Mouse (Mus musculus) forebrain, embryonic 15.5 days (tissue): ENCODE results near the gene E2f8. TPM values are rescaled to one million over a fixed set of nuclear protein-coding genes. Genes with fewer than 3 reads are reported as not detected.

ENCODE experiments used
- ATAC-seq: fragments of 200-750 bp; cut with Nextera tagmentation; replicated peaks from 2 replicates; pipeline ENCODE4 v1.8.0; 2017; ENCODE audit warnings: mild to moderate bottlenecking, moderate TSS enrichment, moderate library complexity
- H3K27ac ChIP-seq: fragments of 300-500 bp; sonication (generic); replicated peaks from 2 replicates; pipeline ENCODE4 v1.5.1; 2015; ENCODE audit warnings: mild to moderate bottlenecking, inconsistent platforms
- H3K27me3 ChIP-seq: fragments of 300-500 bp; sonication (generic); 2 replicates; pipeline ENCODE4 v1.6.1; 2015; ENCODE audit warnings: inconsistent platforms
- H3K36me3 ChIP-seq: fragments of 300-500 bp; sonication (generic); 2 replicates; pipeline ENCODE4 v1.6.1; 2015; ENCODE audit warnings: mild to moderate bottlenecking, inconsistent platforms
- H3K4me1 ChIP-seq: fragments of 300-500 bp; sonication (generic); 2 replicates; pipeline ENCODE4 v1.6.1; 2015; ENCODE audit warnings: inconsistent platforms
- H3K4me2 ChIP-seq: fragments of 300-500 bp; sonication (generic); replicated peaks from 2 replicates; pipeline ENCODE4 v1.6.1; 2015; ENCODE audit warnings: mild to moderate bottlenecking, inconsistent platforms
- H3K4me3 ChIP-seq: fragments of 300-500 bp; sonication (generic); 2 replicates; pipeline ENCODE4 v1.5.1; 2015; ENCODE audit warnings: mild to moderate bottlenecking, inconsistent platforms
- H3K9ac ChIP-seq: fragments of 300-500 bp; sonication (generic); replicated peaks from 2 replicates; pipeline ENCODE4 v1.6.1; 2015; ENCODE audit warnings: mild to moderate bottlenecking, inconsistent platforms
- H3K9me3 ChIP-seq: fragments of 300-500 bp; sonication (generic); 2 replicates; pipeline ENCODE4 v1.6.1; 2016; ENCODE audit warnings: inconsistent platforms
- WGBS: fragments of 180-500 bp; shearing (Covaris S2); methylation state at CpG from one replicate; pipeline ENCODE4 v1.1.7; 2015; ENCODE audit warnings: mixed read lengths; 5-methylcytosine and 5-hydroxymethylcytosine counted together
- polyA plus RNA-seq: library from polyadenylated mRNA; unstranded; fragments of >200 nt; fragmentation: Nextera tagmentation; extraction: Ambion mirVana; gene quantifications from 2 replicates; pipeline ENCODE4 v1.2.1, GENCODE M21; 2015

The E2f8 gene
- polyA plus RNA-seq, 1 experiment from 2014 or later: 6.3 TPM

DNA sequence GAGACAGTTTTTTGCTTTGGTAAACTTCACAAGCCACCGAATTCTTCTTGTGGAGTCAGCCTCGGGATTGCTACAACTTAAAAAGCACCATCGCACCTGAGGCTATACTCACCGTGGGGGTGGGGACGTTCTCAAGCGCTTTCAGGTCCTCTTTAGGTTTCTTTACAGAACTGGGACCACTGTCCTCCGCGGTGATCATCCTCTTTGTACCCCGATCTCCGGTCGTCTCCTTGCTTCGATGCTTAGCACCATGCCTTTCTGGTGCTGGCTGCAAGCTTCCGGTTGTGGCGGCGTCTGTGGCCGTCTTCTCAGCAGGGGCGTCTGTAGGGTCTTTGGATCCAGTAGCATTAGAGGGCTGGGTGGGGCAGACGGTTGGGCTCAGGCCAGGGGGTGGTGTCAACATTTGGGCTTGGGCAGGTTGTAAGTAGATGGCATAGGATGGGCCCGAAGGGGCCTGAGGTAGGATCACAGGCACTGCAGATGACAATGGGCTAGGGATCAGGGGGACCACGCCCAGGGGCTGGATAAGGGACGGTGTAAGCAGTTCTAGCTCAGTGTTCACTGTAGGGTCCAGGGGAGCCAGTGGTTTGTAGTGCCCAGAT is 10.7 kb downstream of the E2f8 start:
- Histone ChIP-seq H3K27ac (no peak overlapping the region), H3K9ac (no peak overlapping the region), H3K4me3 (no peak overlapping the region), H3K9me3 (no peaks in the 10 kb centered on the region), H3K36me3 (0 out of 2 replicates have a peak, but pooled peaks cover 3% of the 10 kb centered on the region), H3K4me1 (0 out of 2 replicates have a peak, but pooled peaks cover 3% of the 10 kb centered on the region), H3K4me2 (no peak overlapping the region), H3K27me3 (no peaks in the 10 kb centered on the region)
- 94% methylated on average over 21 of the region's 21 CpGs for WGBS
- ATAC-seq: no peak

DNA sequence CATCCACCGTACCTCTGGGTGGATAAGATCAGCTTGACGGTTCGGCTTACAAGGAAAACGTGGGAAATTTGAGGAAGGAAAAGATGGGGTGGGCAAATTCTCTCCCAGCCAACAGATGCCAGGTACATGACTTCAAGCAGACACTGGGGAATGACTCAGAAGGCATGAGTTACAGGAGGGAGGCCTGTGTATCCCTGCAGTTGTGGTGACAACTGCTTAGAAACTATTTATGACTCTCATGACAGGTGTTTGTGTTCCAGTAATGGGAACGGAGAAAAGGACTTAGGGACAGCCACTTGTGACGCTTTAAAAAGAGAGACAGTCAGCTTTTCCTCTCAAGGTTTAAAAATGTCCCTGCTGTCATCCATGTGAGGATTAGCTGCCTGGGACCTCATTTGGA is 11.3 kb downstream of the E2f8 start:
- Histone ChIP-seq H3K27me3 (no peaks in the 10 kb centered on the region), H3K9me3 (no peaks in the 10 kb centered on the region), H3K4me1 (0 out of 2 replicates have a peak, but pooled peaks cover 3% of the 10 kb centered on the region), H3K36me3 (0 out of 2 replicates have a peak, but pooled peaks cover 3% of the 10 kb centered on the region), H3K9ac (no peak overlapping the region), H3K4me3 (no peak overlapping the region), H3K4me2 (no peak overlapping the region), H3K27ac (no peak overlapping the region)
- no peak for ATAC-seq
- WGBS: 91% methylated on average over 6 of the region's 6 CpGs

DNA sequence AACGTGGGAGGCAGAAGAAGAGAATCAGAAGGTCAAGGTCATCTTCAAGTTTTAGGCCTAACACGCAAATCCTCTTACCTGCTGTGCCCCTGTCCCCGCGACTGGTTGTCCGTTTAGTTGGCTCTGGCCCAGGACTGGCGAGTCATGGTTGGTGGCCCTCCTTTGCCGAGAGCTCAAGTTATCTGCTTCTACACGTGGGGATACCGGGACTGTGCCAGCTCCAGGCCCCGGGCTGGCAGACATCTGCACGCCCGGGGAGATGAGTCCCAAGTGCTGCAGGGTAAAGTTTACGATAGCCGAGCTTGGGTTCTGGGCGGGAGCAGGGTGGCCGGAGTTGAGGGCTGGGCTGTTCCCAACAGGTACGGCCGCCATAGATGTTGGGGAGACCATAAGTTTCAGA is 13.8 kb downstream of the E2f8 start:
- WGBS: 94% methylated on average over 18 of the region's 18 CpGs
- Histone ChIP-seq H3K4me1 (no peaks in the 10 kb centered on the region), H3K4me3 (no peak overlapping the region), H3K9ac (no peak overlapping the region), H3K9me3 (no peaks in the 10 kb centered on the region), H3K27me3 (no peaks in the 10 kb centered on the region), H3K27ac (no peak overlapping the region), H3K4me2 (no peak overlapping the region), H3K36me3 (0 out of 2 replicates have a peak, but pooled peaks cover 3% of the 10 kb centered on the region)
- no peak for ATAC-seq

DNA sequence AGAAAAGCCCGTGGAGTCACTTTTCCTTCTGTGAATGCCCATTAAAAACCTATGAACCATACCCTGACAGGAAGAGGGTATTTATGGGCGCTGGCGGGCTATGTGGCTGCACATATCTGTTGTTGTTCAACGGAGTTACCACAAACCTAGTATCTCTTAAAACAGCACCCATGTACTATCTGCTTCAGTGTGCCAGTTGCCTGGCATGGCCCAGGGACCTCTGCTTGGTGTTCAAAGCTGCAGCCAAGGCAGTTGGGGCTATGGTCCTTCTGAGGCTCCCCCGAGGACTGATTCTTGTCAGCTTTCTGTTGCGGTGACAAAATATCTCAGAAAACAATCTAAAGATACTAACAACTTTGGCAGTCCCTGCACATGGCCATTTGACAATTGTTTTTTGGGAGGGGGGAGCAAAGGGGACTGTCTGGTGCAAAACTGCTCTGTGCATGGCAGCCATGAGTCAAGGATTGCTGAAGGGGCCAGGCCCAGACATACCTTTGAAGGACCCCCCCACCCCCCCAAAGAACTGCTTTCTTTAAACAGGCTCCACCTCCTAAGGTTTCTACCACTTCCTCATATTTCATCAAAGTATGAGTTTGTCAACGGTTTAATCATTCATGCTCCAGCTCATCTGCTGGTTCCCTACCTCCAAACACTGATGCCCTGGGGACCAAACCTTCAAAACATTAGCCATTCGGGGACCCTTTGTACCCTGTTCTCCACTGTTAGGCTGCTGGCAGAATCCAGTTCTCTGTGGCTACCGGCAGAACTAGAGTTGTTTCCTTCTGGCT is 16.5 kb downstream of the E2f8 start:
- Histone ChIP-seq H3K9ac (no peak overlapping the region), H3K4me1 (no peaks in the 10 kb centered on the region), H3K27me3 (no peaks in the 10 kb centered on the region), H3K4me2 (no peak overlapping the region), H3K4me3 (no peak overlapping the region), H3K36me3 (0 out of 2 replicates have a peak, but pooled peaks cover 3% of the 10 kb centered on the region), H3K27ac (no peak overlapping the region), H3K9me3 (no peaks in the 10 kb centered on the region)
- WGBS: 91% methylated on average over 9 of the region's 9 CpGs
- no peak for ATAC-seq

DNA sequence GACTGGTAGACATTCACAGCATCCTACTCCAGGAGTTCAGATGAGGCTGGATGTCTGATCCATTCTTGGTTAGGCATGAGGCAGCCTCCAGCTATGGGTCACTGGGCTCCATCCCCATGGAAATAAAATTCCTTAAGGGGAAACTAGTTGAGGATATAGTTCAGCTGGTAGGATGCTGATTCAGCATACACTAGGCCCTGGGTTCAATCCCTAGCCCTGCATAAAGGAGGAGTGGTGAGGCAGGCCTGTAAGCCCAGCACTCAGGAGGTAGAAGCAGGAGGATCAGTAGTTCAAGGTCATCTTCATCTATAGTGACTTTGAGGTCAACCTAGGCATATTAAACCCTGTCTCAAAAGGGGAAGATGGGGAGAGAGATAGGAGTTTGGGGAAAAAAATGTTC is 17.2 kb downstream of the E2f8 start:
- no peak overlapping the region for H3K4me2 ChIP-seq
- no peak overlapping the region for H3K9ac ChIP-seq
- no peaks in the 10 kb centered on the region for H3K9me3 ChIP-seq
- H3K4me3 ChIP-seq: no peak overlapping the region
- H3K27ac ChIP-seq: no peak overlapping the region
- H3K27me3 ChIP-seq: no peaks in the 10 kb centered on the region
- ATAC-seq: no peak
- H3K4me1 ChIP-seq: no peaks in the 10 kb centered on the region
- H3K36me3 ChIP-seq: 0 out of 2 replicates have a peak, but pooled peaks cover 3% of the 10 kb centered on the region

DNA sequence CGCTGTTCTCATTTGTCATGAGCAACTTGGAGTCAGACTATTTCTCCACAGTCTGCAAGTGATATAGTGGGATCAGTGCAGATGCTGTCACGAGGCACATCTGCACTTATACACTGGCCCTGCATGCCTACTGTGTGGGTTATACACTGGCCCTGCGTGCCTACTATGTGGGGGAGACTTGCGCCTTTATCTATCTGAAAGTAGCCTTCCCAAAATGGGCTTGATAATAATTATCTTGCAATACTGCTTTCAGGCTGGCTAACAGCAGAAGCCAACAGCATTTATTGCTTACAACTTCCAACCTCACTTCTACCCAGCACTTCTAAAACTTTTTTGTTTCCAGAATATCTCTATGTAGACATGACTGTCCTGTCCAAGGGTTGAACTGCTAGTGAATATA is 19.6 kb downstream of the E2f8 start:
- no peaks in the 10 kb centered on the region for H3K4me1 ChIP-seq
- H3K27ac ChIP-seq: no peak overlapping the region
- ATAC-seq: no peak
- no peaks in the 10 kb centered on the region for H3K9me3 ChIP-seq
- no peak overlapping the region for H3K9ac ChIP-seq
- H3K4me3 ChIP-seq: no peak overlapping the region
- H3K27me3 ChIP-seq: no peaks in the 10 kb centered on the region
- 92% methylated on average over 4 of the region's 4 CpGs for WGBS
- H3K4me2 ChIP-seq: no peak overlapping the region
- no peaks in the 10 kb centered on the region for H3K36me3 ChIP-seq

DNA sequence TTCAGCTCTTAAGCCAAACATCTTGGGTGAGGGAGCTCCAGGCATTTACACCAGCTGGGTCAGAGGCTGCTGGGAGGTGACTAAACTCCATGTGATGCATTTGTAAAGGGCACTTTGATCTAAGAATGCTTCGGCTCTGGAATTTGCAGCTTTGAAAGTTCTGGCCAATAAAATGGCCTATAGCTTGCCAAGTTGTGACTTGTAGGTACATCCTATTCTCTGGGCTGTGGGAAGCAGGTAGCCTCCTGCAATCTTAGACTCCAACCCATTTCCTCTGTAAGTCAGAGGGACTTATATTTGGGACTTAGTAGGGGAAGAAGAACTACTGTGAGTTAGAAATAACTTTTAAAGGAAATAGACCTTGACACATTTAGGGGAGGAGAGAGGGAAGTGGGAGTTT is 20.4 kb downstream of the E2f8 start:
- Histone ChIP-seq H3K4me2 (no peak overlapping the region), H3K27me3 (no peaks in the 10 kb centered on the region), H3K9ac (no peak overlapping the region), H3K27ac (no peak overlapping the region), H3K4me3 (no peak overlapping the region), H3K4me1 (no peaks in the 10 kb centered on the region), H3K9me3 (no peaks in the 10 kb centered on the region), H3K36me3 (no peaks in the 10 kb centered on the region)
- 76% methylated on average over 1 of the region's 1 CpGs for WGBS
- ATAC-seq: no peak

DNA sequence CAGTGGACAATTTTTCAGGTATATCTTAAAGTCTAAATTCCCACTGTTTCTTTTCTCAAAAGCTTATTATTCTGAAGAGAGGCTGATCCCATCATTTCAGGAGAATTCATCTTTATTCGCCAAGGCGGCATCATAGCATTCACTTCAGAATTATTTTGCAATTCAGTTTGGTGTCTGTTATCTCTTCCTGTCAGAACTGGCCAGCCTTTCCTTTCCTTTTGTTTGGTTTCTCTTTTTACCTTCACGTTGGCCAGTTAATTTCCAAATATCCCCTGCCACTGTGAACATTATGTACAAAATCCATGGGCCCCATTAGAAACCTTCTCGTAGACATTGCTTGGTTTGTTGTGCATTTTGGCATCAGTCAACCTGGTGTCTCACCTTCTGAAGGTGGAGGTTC is 22.0 kb downstream of the E2f8 start:
- Histone ChIP-seq H3K9me3 (no peaks in the 10 kb centered on the region), H3K27me3 (no peaks in the 10 kb centered on the region), H3K36me3 (no peaks in the 10 kb centered on the region), H3K4me2 (no peak overlapping the region), H3K9ac (no peak overlapping the region), H3K4me3 (no peak overlapping the region), H3K27ac (no peak overlapping the region), H3K4me1 (no peaks in the 10 kb centered on the region)
- ATAC-seq: no peak
- 89% methylated on average over 4 of the region's 4 CpGs for WGBS

DNA sequence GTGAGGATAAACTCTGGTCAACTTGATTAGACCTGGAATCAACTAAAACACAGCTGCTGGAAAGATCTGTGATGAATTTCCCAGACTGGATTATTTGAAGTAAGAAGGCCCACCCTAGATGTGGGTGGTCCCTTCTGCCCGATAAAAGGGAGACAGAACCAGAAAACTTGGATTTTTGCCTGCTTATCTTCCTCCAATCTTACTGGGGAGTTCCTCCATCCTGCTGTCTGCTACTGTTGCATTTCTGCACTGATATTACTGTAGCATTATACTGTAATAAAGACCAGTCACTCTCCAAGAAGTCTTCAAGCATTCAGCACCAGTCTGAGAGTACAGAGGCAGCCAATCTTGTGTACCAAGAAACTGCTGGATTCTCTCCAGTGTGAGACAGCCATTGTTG is 23.1 kb downstream of the E2f8 start:
- ATAC-seq: no peak
- H3K27ac ChIP-seq: no peak overlapping the region
- no peak overlapping the region for H3K4me3 ChIP-seq
- H3K9ac ChIP-seq: no peak overlapping the region
- no peaks in the 10 kb centered on the region for H3K4me1 ChIP-seq
- H3K9me3 ChIP-seq: no peaks in the 10 kb centered on the region
- H3K27me3 ChIP-seq: no peaks in the 10 kb centered on the region
- H3K36me3 ChIP-seq: no peaks in the 10 kb centered on the region
- no peak overlapping the region for H3K4me2 ChIP-seq
- 72% methylated on average over 1 of the region's 1 CpGs for WGBS

DNA sequence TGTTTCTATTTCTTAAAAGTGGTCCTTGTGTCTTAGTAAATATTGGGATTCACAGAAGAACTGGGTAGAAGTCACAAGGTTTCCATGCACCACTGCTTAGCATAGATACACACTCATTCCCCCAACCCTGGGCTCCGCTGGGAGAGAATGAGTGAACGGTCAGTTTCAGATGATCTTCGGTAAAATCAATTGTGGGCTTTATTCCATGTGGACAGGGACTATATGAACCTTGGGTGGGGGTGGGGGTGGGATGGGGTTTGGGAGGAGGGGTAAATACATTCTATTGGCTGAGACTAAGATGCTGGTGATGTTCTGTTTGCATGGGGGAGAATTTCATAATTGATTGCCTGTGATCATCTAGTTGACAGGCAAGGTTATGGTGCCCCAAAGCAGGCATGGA is 25.9 kb downstream of the E2f8 start:
- Histone ChIP-seq H3K27ac (no peak overlapping the region), H3K9me3 (no peaks in the 10 kb centered on the region), H3K4me1 (0 out of 2 replicates have a peak, but pooled peaks cover 4% of the 10 kb centered on the region), H3K4me2 (no peak overlapping the region), H3K9ac (no peak overlapping the region), H3K27me3 (no peaks in the 10 kb centered on the region), H3K36me3 (no peaks in the 10 kb centered on the region), H3K4me3 (no peak overlapping the region)
- ATAC-seq: no peak
- 96% methylated on average over 3 of the region's 3 CpGs for WGBS

DNA sequence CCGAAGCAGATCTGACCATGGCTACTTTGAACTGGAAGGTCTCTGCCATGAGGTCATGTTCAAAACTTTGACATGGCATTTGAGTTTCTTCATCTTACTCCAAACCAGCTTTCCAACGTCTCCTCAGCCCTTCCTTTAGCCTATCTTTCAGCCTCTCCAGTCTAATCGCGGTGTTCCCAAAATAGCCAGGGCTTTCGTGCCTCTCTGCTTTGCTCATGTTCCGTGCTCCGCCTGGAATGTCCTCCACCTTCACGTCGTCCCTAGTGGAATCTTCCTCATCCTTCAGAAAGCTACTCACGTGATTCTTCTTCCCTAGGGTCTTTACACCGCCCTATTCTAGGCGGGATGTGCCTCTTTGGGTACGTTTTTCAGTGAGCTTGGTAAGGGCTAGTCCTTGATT is 27.9 kb downstream of the E2f8 start:
- Histone ChIP-seq H3K4me1 (0 out of 2 replicates have a peak, but pooled peaks cover 4% of the 10 kb centered on the region), H3K36me3 (no peaks in the 10 kb centered on the region), H3K4me2 (no peak overlapping the region), H3K4me3 (no peak overlapping the region), H3K9ac (no peak overlapping the region), H3K27ac (no peak overlapping the region), H3K27me3 (no peaks in the 10 kb centered on the region), H3K9me3 (no peaks in the 10 kb centered on the region)
- WGBS: 87% methylated on average over 13 of the region's 13 CpGs
- no peak for ATAC-seq

DNA sequence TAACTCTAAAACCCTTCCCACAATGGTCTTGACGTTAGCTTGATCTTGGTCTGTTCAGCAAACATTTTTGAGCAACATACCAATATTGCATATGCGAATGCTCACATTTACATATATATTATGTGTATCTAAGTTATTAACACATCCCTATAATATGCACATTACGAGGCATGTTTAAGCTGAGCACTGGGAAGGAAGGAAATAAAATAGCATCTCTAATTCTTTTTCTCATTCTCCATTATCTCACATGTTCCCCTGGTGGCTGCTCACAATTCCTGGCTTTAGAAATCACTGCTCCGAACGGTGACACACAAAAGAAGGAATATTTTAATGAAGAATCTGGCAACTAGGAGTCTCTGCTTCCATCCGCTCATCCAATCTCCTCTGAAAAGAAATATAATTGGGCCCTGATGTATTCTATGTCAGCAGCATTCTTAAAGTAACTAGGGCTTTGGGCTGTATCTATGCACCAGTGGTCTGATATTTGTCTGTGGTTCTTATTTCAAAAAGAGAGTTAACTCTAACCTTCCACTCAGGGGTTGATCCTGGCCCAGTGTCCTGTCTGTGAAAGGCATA is 29.8 kb downstream of the E2f8 start:
- Histone ChIP-seq H3K27me3 (no peaks in the 10 kb centered on the region), H3K4me2 (no peak overlapping the region), H3K4me1 (0 out of 2 replicates have a peak, but pooled peaks cover 4% of the 10 kb centered on the region), H3K9ac (no peak overlapping the region), H3K36me3 (no peaks in the 10 kb centered on the region), H3K4me3 (no peak overlapping the region), H3K27ac (no peak overlapping the region), H3K9me3 (no peaks in the 10 kb centered on the region)
- WGBS: 33% methylated on average over 6 of the region's 6 CpGs
- ATAC-seq: no peak
